Mouse (Mus musculus) retina, postnatal 7 days (tissue): Measurements from ENCODE around the gene Ccdc130.

Experiments used
- DNase-seq: peaks from one replicate; pipeline ENCODE4 v3.0.0-alpha.2; 2012; ENCODE audit warnings: low read depth, low spot score

The Ccdc130 gene

GRCm38 (mm10) chr8:84237542-84238229 is 32.5 kb downstream of the Ccdc130 start:
- no peak for DNase-seq

- DNase-seq, result peak; percentile 99
Observed at GRCm38 (mm10) chr8:84236998-84237473, 33.1 kb downstream of the Ccdc130 start, which contains the start of gene Zswim4. TSS of gene Zswim4 (minus strand) at chr8:84237055.

GRCm38 (mm10) chr8:84236410-84236997 is 33.7 kb downstream of the Ccdc130 start:
- DNase-seq, result no peak

GRCm38 (mm10) chr8:84235746-84236409 is 34.3 kb downstream of the Ccdc130 start:
- DNase-seq, result no peak

GRCm38 (mm10) chr8:84233055-84233454 is 37.1 kb downstream of the Ccdc130 start:
- DNase-seq, result no peak

- DNase-seq, result no peak
Observed at GRCm38 (mm10) chr8:84230735-84231134, 39.4 kb downstream of the Ccdc130 start.

GRCm38 (mm10) chr8:84223322-84224029 is 46.7 kb downstream of the Ccdc130 start:
- no peak for DNase-seq

- DNase-seq, result no peak
Observed at GRCm38 (mm10) chr8:84222566-84223165, 47.5 kb downstream of the Ccdc130 start.

- DNase-seq, result no peak
Observed at GRCm38 (mm10) chr8:84220105-84220504, 50.1 kb downstream of the Ccdc130 start.

GRCm38 (mm10) chr8:84218143-84218542 is 52.0 kb downstream of the Ccdc130 start:
- DNase-seq, result no peak

- DNase-seq, result no peak
Observed at GRCm38 (mm10) chr8:84217206-84217605, 53.0 kb downstream of the Ccdc130 start.

GRCm38 (mm10) chr8:84213277-84213676 is 56.9 kb downstream of the Ccdc130 start:
- DNase-seq, result no peak

- no peak for DNase-seq
Observed at GRCm38 (mm10) chr8:84211881-84212563, 58.2 kb downstream of the Ccdc130 start.

- DNase-seq, result no peak
Observed at GRCm38 (mm10) chr8:84211202-84211601, 59.0 kb downstream of the Ccdc130 start.

GRCm38 (mm10) chr8:84210167-84210791 is 59.9 kb downstream of the Ccdc130 start:
- DNase-seq, result peak; percentile 56

- DNase-seq, result no peak
Observed at GRCm38 (mm10) chr8:84208381-84209380, 61.5 kb downstream of the Ccdc130 start.

GRCm38 (mm10) chr8:84207811-84208210 is 62.4 kb downstream of the Ccdc130 start:
- DNase-seq, result no peak
